Mouse (Mus musculus) brain, embryonic 14.5 days (tissue): ENCODE measurements around the gene Sptb. TPM values are rescaled to one million over a fixed set of nuclear protein-coding genes. Genes with fewer than 3 reads are reported as not detected.

Source experiments
- DNase-seq: peaks from one replicate; pipeline ENCODE4 v3.0.0-alpha.2; 2011; ENCODE audit warnings: low read depth
- CTCF ChIP-seq: fragments of 200-500 bp; IDR thresholded peaks from 2 replicates; pipeline ENCODE4 v1.5.1; 2012; ENCODE audit warnings: inconsistent platforms, mild to moderate bottlenecking, moderate library complexity, borderline replicate concordance; ENCODE audit not compliant: insufficient read depth, insufficient read length; ENCODE audit errors: extremely low read depth
- POLR2A ChIP-seq: fragments of 200-500 bp; IDR thresholded peaks from 2 replicates; pipeline ENCODE4 v1.6.1; 2012; ENCODE audit warnings: mild to moderate bottlenecking, inconsistent platforms, borderline replicate concordance; ENCODE audit not compliant: poor library complexity, insufficient read depth, insufficient read length, severe bottlenecking; ENCODE audit errors: extremely low read depth
- polyA plus RNA-seq: library from polyadenylated mRNA; depleted of rRNA; stranded (reverse); fragments of >200 nt; gene quantifications from 2 replicates; pipeline ENCODE4 v1.2.3, GENCODE M21; 2012

Sptb gene
- polyA plus RNA-seq, 1 experiment = 8.4 TPM

- TF ChIP-seq POLR2A (no peak), CTCF (no peak)
- DNase-seq = no peak
These were observed 87.0 kb downstream of the Sptb start for GRCm38 (mm10) chr12:76623374-76623773.

- no peak for DNase-seq
- TF ChIP-seq POLR2A (no peak), CTCF (no peak)
These were observed 90.5 kb downstream of the Sptb start for GRCm38 (mm10) chr12:76619847-76620246.

GRCm38 (mm10) chr12:76618175-76618574 lies 92.2 kb downstream of the Sptb start:
- no peak for TF ChIP-seq POLR2A
- TF ChIP-seq CTCF = no peak
- peak; percentile 58 for DNase-seq

DNA sequence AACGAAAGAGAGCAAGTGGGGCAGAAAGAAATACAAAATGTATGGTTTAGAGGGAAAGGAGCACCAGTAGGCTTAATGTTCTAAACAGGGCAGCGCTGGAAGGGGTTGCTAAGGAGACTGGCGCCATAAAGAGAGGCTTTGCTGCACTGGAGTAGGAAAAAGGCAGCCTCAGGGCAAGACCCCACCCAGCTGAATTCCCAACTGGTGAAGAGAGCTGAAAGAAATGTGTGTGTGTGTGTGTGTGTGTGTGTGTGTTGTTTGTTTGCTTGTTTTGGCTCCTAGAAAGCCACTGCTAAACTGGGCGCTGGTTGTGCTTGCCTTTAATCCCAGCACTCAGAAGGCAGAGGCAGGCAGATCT lies 94.8 kb downstream of the Sptb start:
- peak; percentile 60 for DNase-seq
- TF ChIP-seq POLR2A = no peak
- TF ChIP-seq CTCF = no peak

DNA sequence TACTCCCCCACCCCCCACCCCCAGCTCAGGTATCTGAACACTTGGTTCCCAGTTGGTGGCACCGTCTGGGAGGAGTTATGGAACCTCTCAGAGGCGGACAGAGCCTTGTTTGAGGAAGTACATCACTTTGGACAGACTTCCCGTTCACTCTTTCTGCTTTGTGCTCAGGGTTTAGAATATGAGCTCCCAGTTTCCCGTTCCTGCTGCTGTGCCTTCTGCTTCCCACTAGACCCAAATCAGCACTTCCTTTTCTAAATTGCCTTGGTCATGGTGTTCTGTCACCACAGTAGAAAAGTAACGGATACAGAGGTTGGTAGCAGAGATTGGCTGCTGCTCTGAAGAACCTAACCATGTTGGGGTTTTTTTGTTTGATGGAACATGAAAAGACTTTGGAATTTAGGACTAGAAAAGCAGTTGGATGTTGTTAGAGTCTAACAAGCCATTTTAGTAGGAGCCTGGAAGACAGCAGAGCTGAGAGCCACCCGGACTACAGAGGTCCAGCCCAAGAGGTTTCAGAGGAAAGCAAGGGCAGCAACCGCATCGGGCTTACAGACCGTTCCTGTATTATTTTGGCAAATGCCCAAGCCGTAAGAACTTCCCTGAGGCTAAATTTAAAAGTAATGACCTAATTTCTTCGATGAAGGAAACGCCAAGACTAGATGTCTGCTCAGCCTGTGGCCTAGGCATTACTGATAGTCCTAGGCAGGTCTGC lies 95.3 kb downstream of the Sptb start:
- DNase-seq = no peak
- TF ChIP-seq CTCF (no peak), POLR2A (no peak)

DNA sequence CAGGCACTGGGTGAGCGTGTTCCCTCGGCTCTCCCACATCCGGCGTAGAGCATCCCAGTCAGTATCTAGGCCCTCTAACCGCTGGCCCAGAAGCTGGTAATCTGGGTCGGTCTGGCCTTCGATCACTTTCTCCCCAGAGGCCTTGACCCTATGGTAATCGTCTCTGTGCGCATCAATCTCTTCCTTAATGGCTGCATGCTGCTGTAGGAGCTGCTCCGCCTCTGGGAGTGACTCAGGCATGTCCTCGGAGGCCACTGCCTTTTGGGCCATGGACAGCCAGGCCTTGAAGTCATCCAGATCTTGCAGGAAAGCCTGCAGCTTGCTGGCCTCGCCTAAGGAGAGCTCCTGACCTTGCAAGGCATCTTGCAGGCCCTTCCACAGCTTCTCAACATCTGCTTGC lies 97.7 kb downstream of the Sptb start:
- TF ChIP-seq CTCF (no peak), POLR2A (no peak)
- no peak for DNase-seq

DNA sequence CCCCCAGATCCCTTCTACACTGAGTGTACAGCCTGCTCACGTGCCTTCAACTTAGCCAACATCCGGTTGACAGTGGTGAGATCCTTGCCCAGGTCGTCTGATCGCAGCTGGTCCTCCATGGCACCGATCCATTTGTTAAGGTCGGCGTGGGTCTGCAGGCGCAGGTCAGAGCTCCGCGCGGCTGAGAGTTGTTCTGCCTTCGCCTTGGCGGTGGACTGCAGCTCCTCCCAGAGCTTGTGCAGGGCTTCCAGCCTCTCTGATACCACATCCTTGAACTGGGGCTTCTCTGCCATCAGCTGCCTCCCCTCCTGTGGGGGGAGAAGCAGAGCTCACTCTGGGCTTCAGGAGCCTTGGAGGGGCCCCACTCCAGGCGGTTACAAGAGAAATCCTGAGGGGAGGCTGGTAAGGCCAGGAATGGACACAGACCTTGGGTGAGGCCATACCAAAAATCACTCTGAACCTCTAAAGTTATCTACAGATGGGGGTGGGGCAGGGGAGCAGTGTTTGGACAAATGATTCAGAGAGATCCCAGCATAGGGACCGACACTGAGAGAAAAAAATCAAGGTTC lies 101.3 kb downstream of the Sptb start:
- TF ChIP-seq CTCF = no peak
- no peak for TF ChIP-seq POLR2A

DNA sequence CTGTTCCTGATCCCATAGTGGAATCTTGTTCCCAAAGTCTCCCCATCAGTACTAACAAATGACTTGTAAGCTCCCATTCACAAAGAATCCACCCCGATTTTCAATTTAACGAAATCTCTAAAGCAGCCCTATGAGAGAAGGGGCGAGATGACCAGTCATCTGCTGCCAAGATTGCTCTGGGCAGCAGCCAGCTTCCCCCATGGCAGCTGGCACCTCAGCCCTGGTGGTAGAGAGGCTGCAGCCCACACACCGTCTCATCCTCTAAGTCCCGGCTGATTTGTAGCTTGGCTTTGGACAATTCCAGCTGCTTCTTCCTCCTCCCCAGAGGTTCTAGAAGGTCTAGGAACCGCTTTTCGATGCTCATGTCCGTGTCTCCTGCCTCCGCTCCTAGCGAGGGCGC lies 102.1 kb downstream of the Sptb start:
- no peak for TF ChIP-seq POLR2A
- TF ChIP-seq CTCF = no peak
- peak; percentile 53 for DNase-seq

More for the DNA sequence above, 101.3 kb downstream of the Sptb start:
- DNase-seq = no peak

- TF ChIP-seq POLR2A (no peak), CTCF (no peak)
- no peak for DNase-seq
These were observed 104.5 kb downstream of the Sptb start for GRCm38 (mm10) chr12:76605837-76606236.

- TF ChIP-seq CTCF (no peak), POLR2A (no peak)
- no peak for DNase-seq
These were observed 105.8 kb downstream of the Sptb start for GRCm38 (mm10) chr12:76604546-76604945.

- no peak for TF ChIP-seq CTCF
- TF ChIP-seq POLR2A = no peak
- DNase-seq = no peak
These were observed 106.6 kb downstream of the Sptb start for GRCm38 (mm10) chr12:76603779-76604178.

DNA sequence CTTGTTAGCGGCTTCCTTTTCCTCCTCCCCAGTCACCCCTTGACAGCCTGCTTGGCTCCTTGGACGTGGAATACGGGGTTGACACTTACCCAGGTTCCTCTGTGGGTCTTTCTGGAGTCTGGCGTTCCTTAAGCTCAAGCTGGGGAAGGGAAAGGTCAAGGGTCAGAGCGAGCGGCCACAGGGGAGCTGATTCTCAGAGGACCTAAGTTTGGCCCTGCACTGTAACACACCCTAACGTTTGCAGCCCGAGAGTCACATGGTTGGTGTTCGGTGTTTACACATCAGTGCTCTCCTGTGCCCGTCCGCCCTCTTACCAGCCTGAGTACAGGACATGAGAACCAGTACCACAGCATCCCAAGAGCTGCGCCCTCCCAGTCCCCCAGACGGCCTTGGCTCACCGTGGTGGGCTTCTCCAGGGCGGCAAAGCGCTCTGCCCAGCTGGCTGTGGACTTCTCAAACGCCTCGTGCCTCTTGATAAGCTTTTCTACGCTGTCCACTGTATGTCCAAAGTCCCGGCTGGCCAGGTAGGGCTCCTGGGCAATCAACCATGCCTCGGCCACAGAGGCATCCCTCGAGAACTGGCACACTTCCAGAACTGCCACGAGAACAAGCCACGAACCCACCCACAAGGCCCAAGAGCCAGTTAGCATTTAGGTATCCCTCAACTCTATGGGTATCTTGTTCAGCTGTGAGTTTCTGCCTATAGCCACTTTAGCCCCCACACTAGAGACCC lies 112.0 kb downstream of the Sptb start:
- DNase-seq = no peak
- TF ChIP-seq CTCF (no peak), POLR2A (no peak)

DNA sequence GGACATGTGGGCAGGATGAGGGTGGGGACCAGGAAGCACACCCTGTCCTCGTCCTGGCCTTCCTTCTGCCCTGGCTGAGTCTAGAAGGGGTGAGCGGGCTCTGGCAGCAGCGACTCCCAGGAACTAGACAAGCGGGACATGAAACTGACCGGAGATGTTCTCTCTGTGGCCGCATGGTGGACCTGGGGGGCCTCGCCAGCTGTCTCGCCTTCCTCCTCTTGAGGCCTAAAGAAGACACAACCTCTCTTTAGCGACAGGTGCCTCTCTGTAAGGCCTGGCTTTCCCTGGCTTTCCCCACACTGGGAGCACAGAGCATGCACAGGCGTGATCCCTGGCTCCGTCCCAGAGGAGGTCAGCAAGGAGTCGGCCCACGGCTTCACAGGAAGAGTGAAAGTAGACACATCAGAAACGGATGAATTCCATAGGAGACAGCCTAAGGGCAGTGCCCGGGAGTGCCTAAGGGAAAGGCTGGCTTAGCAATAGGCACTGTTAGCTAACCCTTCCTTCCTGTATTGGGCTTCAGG lies 112.7 kb downstream of the Sptb start:
- no peak for DNase-seq
- no peak for TF ChIP-seq POLR2A
- TF ChIP-seq CTCF = no peak
